Mouse (Mus musculus) kidney, adult 2 months (tissue): ENCODE measurements at regions not wholly inside any gene's neighbourhood (a gene's known extent, or its start where the extent isn't known, plus 50 kb on each side); places are given as distances from the start of the nearest gene placed in this dataset.
A peak's percentile ranks its signal among the peaks of the same experiment; 100 is the strongest.

Source experiments
- DNase-seq: peaks from one replicate; pipeline ENCODE4 v3.0.0; 2021
- H3K27ac ChIP-seq: fragments of 200-500 bp; 2 replicates; pipeline ENCODE4 v1.5.1; 2012; ENCODE audit warnings: low read depth, low read length, control low read depth, inconsistent platforms; ENCODE audit not compliant: insufficient read depth
- H3K27me3 ChIP-seq: fragments of 200-500 bp; replicated peaks from 2 replicates; pipeline ENCODE4 v1.6.1; 2012; ENCODE audit warnings: mild to moderate bottlenecking, moderate library complexity, low read length, inconsistent platforms; ENCODE audit not compliant: control insufficient read depth, insufficient read depth
- H3K36me3 ChIP-seq: fragments of 200-500 bp; 2 replicates; pipeline ENCODE4 v1.6.1; 2012; ENCODE audit warnings: mild to moderate bottlenecking, moderate library complexity, low read length, inconsistent platforms; ENCODE audit not compliant: control insufficient read depth, insufficient read depth
- H3K4me1 ChIP-seq: fragments of 200-500 bp; 2 replicates; pipeline ENCODE4 v1.6.1; 2011; ENCODE audit warnings: low read length; ENCODE audit not compliant: control insufficient read depth, insufficient read depth
- H3K4me3 ChIP-seq: fragments of 200-500 bp; 2 replicates; pipeline ENCODE4 v1.5.1; 2011; ENCODE audit warnings: mild to moderate bottlenecking, low read depth, low read length, control low read depth; ENCODE audit not compliant: insufficient read depth
- CTCF ChIP-seq: fragments of 200-500 bp; conservative IDR thresholded peaks from 2 replicates; pipeline ENCODE4 v1.5.1; 2011; ENCODE audit warnings: low read depth, mild to moderate bottlenecking, control low read depth, low read length, moderate library complexity, mixed read lengths; ENCODE audit not compliant: insufficient read depth, insufficient read length
- POLR2A ChIP-seq: fragments of 200-500 bp; IDR thresholded peaks from one replicate; pipeline ENCODE4 v1.6.1; 2011; ENCODE audit warnings: low read depth, low read length, control low read depth
- WGBS: fragments of 180-500 bp; shearing (Covaris S2); methylation state at CpG from one replicate; pipeline ENCODE4 v1.1.7; 2018; 5-methylcytosine and 5-hydroxymethylcytosine counted together

- DNase-seq, result no peak
- Histone ChIP-seq H3K27ac (no peak overlapping the region), H3K4me1 (no peaks in the 10 kb centered on the region), H3K27me3 (no peaks in the 10 kb centered on the region), H3K4me3 (no peak overlapping the region), H3K36me3 (no peaks in the 10 kb centered on the region)
- TF ChIP-seq CTCF (no peak), POLR2A (no peak)
- WGBS, result 54% methylated on average over 3 of the region's 3 CpGs
Observed at GRCm38 (mm10) chr3:50933090-50933443, 291.2 kb upstream of the Noct start.

GRCm38 (mm10) chr3:50939602-50940001, 284.6 kb upstream of the Noct start:
- no peak for DNase-seq
- no peak for TF ChIP-seq POLR2A
- Histone ChIP-seq H3K27me3 (no peaks in the 10 kb centered on the region), H3K4me1 (no peaks in the 10 kb centered on the region), H3K36me3 (no peaks in the 10 kb centered on the region), H3K27ac (no peak overlapping the region), H3K4me3 (no peak overlapping the region)
- WGBS, result 64% methylated on average over 5 of the region's 5 CpGs

- H3K36me3 ChIP-seq, result no peaks in the 10 kb centered on the region
- H3K27me3 ChIP-seq, result no peaks in the 10 kb centered on the region
- WGBS, result 74% methylated on average over 3 of the region's 3 CpGs
- TF ChIP-seq CTCF (no peak), POLR2A (no peak)
- no peak for DNase-seq
- no peak overlapping the region for H3K4me3 ChIP-seq
- H3K27ac ChIP-seq, result no peak overlapping the region
- H3K4me1 ChIP-seq, result no peaks in the 10 kb centered on the region
Observed at GRCm38 (mm10) chr3:50940656-50941055, 283.6 kb upstream of the Noct start.

- no peak overlapping the region for H3K27ac ChIP-seq
- no peaks in the 10 kb centered on the region for H3K4me1 ChIP-seq
- H3K36me3 ChIP-seq, result no peaks in the 10 kb centered on the region
- WGBS, result 52% methylated on average over 6 of the region's 6 CpGs
- H3K27me3 ChIP-seq, result no peaks in the 10 kb centered on the region
- TF ChIP-seq POLR2A, result no peak
- TF ChIP-seq CTCF, result no peak
- DNase-seq, result peak; percentile 32
- no peak overlapping the region for H3K4me3 ChIP-seq
Observed at GRCm38 (mm10) chr3:50953456-50953855, 270.8 kb upstream of the Noct start.

- DNase-seq, result no peak
- Histone ChIP-seq H3K27ac (no peak overlapping the region), H3K4me3 (no peak overlapping the region), H3K4me1 (no peaks in the 10 kb centered on the region), H3K27me3 (no peaks in the 10 kb centered on the region), H3K36me3 (no peaks in the 10 kb centered on the region)
- TF ChIP-seq CTCF, result no peak
- TF ChIP-seq POLR2A, result no peak
- 81% methylated on average over 2 of the region's 2 CpGs for WGBS
Observed at GRCm38 (mm10) chr3:50970386-50970785, 253.9 kb upstream of the Noct start.

GRCm38 (mm10) chr3:50973081-50973480, 251.2 kb upstream of the Noct start:
- H3K36me3 ChIP-seq, result no peaks in the 10 kb centered on the region

GRCm38 (mm10) chr3:50976141-50976780, 248.0 kb upstream of the Noct start:
- 82% methylated on average over 5 of the region's 5 CpGs for WGBS
- Histone ChIP-seq H3K27me3 (no peaks in the 10 kb centered on the region), H3K27ac (no peak overlapping the region), H3K36me3 (no peaks in the 10 kb centered on the region), H3K4me1 (no peaks in the 10 kb centered on the region), H3K4me3 (no peak overlapping the region)
- no peak for TF ChIP-seq POLR2A
- DNase-seq, result no peak

More at GRCm38 (mm10) chr3:50973081-50973480, 251.2 kb upstream of the Noct start:
- Histone ChIP-seq H3K27me3 (no peaks in the 10 kb centered on the region), H3K4me3 (no peak overlapping the region), H3K4me1 (no peaks in the 10 kb centered on the region), H3K27ac (no peak overlapping the region)
- no peak for DNase-seq
- no peak for TF ChIP-seq POLR2A
- no peak for TF ChIP-seq CTCF
- WGBS, result 93% methylated on average over 6 of the region's 6 CpGs

- H3K4me3 ChIP-seq, result no peak overlapping the region
- 54% methylated on average over 6 of the region's 6 CpGs for WGBS
- no peak overlapping the region for H3K27ac ChIP-seq
- DNase-seq, result no peak
- H3K36me3 ChIP-seq, result no peaks in the 10 kb centered on the region
- H3K4me1 ChIP-seq, result no peaks in the 10 kb centered on the region
- TF ChIP-seq POLR2A (no peak), CTCF (no peak)
- H3K27me3 ChIP-seq, result no peaks in the 10 kb centered on the region
Observed at GRCm38 (mm10) chr3:50976818-50977217, 247.4 kb upstream of the Noct start.
